Mouse (Mus musculus) stomach, embryonic 16.5 days (tissue): ENCODE measurements around the gene Cyp4f15. TPM values are rescaled to one million over a fixed set of nuclear protein-coding genes. Genes with fewer than 3 reads are reported as not detected.

Experiments
- ATAC-seq: fragments of 200-750 bp; cut with Nextera tagmentation; 2 replicates; pipeline ENCODE4 v1.8.0; 2017; ENCODE audit warnings: moderate number of reproducible peaks, moderate TSS enrichment; ENCODE audit not compliant: insufficient read depth, low FRiP score
- H3K27ac ChIP-seq: fragments of 300-500 bp; sonication (generic); 2 replicates; pipeline ENCODE4 v1.5.1; 2014; ENCODE audit warnings: low read length
- H3K27me3 ChIP-seq: fragments of 300-500 bp; sonication (generic); 2 replicates; pipeline ENCODE4 v1.6.1; 2014; ENCODE audit warnings: low read length, control low read depth, mixed read lengths; ENCODE audit not compliant: control insufficient read depth, insufficient read depth
- H3K36me3 ChIP-seq: fragments of 300-500 bp; sonication (generic); 2 replicates; pipeline ENCODE4 v1.6.1; 2014; ENCODE audit warnings: low read length; ENCODE audit not compliant: control insufficient read depth, insufficient read depth
- H3K4me1 ChIP-seq: fragments of 300-500 bp; sonication (generic); 2 replicates; pipeline ENCODE4 v1.6.1; 2014; ENCODE audit warnings: low read length, control low read depth, mixed read lengths; ENCODE audit not compliant: control insufficient read depth, insufficient read depth
- H3K4me2 ChIP-seq: fragments of 300-500 bp; sonication (generic); 2 replicates; pipeline ENCODE4 v1.6.1; 2014; ENCODE audit warnings: low read depth, low read length, mixed read lengths
- H3K4me3 ChIP-seq: fragments of 300-500 bp; sonication (generic); replicated peaks from 2 replicates; pipeline ENCODE4 v1.5.1; 2014; ENCODE audit warnings: mild to moderate bottlenecking, low read length
- H3K9ac ChIP-seq: fragments of 300-500 bp; sonication (generic); 2 replicates; pipeline ENCODE4 v1.6.1; 2014; ENCODE audit warnings: low read length
- H3K9me3 ChIP-seq: fragments of 300-500 bp; sonication (generic); replicated peaks from 2 replicates; pipeline ENCODE4 v1.6.1; 2016; ENCODE audit warnings: low read length, control low read depth; ENCODE audit not compliant: control insufficient read depth
- WGBS: fragments of 180-500 bp; shearing (Covaris S2); extraction: QIAGEN DNeasy Blood & Tissue Kit; methylation state at CpG from one replicate; pipeline ENCODE4 v1.1.7; 2014; 5-methylcytosine and 5-hydroxymethylcytosine counted together
- polyA plus RNA-seq: library from polyadenylated mRNA; unstranded; fragments of >200 nt; fragmentation: Nextera tagmentation; extraction: Ambion mirVana; gene quantifications from 2 replicates; pipeline ENCODE4 v1.2.1, GENCODE M21; 2015

Gene Cyp4f15
- polyA plus RNA-seq = 0.41 and 1.0 TPM in 2 replicates

DNA sequence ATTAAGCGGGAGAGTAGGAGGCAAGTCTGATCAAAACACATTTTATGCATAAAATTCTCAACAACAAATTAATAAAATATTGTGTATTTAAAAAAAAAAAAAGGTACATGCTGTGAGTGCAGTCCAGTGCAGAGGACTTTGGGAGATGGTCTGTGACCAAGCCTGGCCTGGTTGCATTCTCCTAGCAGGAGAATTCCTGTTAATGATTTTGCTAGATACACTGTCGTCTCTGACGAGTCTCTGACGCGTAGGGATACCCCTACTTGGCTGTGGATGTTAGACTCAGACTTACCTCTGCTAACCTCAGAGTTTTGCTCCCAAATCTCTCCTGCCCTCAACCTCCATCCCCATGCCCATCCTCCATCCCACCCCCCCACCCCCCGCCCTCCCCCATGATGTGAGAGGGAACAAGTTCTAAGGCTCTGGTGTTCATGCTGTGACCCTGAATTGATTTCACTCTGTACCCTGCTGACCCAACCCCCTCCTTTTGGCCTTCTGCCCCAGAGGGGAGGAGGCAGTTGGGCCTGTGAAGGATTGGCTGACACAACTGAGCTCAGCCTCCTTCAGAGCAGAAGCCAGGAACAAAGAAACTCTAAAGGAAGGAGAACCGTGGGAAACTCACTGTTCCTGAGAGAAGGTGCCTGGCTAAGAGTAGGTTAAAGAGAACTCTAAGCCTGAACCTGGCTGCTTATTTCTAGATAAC lies at the start of gene Cyp4f15:
Gene Cyp4f15, plus strand, starts transcription at position 580 of the 703 bp plus-strand sequence.
- no peak within 1 kb of the TSS for H3K4me3 ChIP-seq
- no peak within 1 kb of the TSS for H3K27ac ChIP-seq
- H3K9ac ChIP-seq = no peak within 1 kb of the TSS
- peak; percentile 56; the same call in 1 of the 2 replicates for ATAC-seq
- no peak within 1 kb of the TSS for H3K4me2 ChIP-seq
- no peaks in the 10 kb centered on the region for H3K4me1 ChIP-seq
- 22% methylated on average over 7 of the region's 7 CpGs for WGBS
- H3K27me3 ChIP-seq = no peaks in the 10 kb centered on the region
- no peaks in the 10 kb centered on the region for H3K9me3 ChIP-seq
- H3K36me3 ChIP-seq = no peaks in the 10 kb centered on the region

DNA sequence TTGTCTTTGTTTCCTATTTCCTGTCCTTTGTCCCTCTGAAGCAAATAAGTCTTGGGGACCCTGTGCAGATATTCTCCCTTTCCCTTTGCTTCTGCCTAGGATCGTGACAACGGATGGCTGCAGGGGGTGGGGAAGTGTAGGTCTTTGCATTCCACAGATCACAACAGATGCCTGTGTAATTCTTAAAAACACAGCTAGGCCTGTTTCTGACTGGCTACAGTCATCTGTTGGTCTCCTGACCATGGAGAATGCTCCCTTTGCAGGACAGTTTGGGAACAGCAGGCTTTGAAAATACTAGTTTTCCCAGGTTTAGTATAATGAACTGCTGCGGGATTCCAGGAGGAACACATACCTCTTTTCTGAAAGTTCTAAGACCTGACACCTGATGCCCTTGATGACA lies 49.1 kb upstream of the Cyp4f15 start:
- Histone ChIP-seq H3K4me2 (no peak overlapping the region), H3K4me3 (no peak overlapping the region), H3K27ac (no peak overlapping the region), H3K9me3 (no peaks in the 10 kb centered on the region), H3K4me1 (no peaks in the 10 kb centered on the region), H3K36me3 (no peaks in the 10 kb centered on the region), H3K27me3 (no peaks in the 10 kb centered on the region), H3K9ac (no peak overlapping the region)
- no peak for ATAC-seq
- WGBS = 51% methylated on average over 3 of the region's 3 CpGs

DNA sequence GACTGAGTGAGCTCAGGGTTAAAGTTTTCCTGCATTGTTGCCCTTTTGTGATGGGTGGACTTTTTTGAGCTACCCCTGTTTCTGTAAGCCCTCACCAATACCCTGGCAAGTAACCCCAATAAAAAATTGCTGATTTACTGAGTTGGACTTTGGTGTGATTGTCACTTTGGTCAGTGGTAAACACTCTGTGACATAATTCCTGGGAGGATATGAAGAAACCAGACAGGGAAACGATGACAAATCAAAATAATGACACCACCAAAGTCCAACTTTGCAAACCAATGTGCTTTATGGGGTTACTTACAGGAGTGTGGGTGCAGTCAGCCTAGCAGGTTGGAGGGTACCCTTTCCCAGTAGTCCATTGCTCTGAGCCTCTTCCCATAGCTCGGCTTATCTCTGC lies 48.3 kb upstream of the Cyp4f15 start:
- Histone ChIP-seq H3K36me3 (no peaks in the 10 kb centered on the region), H3K4me2 (no peak overlapping the region), H3K27me3 (no peaks in the 10 kb centered on the region), H3K27ac (no peak overlapping the region), H3K9ac (no peak overlapping the region), H3K4me1 (no peaks in the 10 kb centered on the region), H3K4me3 (no peak overlapping the region), H3K9me3 (no peaks in the 10 kb centered on the region)
- WGBS = 55% methylated on average over 2 of the region's 2 CpGs
- no peak for ATAC-seq

DNA sequence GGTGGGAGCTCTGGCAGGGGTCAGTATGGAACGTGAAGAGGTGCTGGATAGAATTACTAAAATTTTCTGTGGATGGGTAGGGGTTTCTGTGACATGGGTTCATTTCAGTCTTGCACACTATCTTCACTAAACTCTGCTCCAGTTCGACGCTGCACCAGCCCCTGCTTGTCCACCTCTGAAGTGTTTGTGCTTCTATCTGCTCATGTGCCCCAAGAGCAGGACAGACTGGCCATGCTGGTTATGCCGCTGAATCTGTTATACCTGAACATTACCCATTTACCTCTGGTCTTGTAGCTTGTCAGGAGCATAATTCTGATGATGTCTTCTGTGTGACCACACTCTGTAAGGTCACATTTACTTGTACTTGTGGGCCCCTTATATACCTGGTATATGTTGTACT lies 38.8 kb upstream of the Cyp4f15 start:
- no peaks in the 10 kb centered on the region for H3K4me1 ChIP-seq
- no peak for ATAC-seq
- WGBS = 84% methylated on average over 4 of the region's 4 CpGs

GRCm38 (mm10) chr17:32653860-32654259 lies 31.6 kb upstream of the Cyp4f15 start:
- ATAC-seq = no peak

More for the DNA sequence above, 38.8 kb upstream of the Cyp4f15 start:
- Histone ChIP-seq H3K4me3 (no peak overlapping the region), H3K27me3 (no peaks in the 10 kb centered on the region), H3K36me3 (no peaks in the 10 kb centered on the region), H3K27ac (no peak overlapping the region), H3K4me2 (no peak overlapping the region), H3K9ac (no peak overlapping the region), H3K9me3 (no peaks in the 10 kb centered on the region)

DNA sequence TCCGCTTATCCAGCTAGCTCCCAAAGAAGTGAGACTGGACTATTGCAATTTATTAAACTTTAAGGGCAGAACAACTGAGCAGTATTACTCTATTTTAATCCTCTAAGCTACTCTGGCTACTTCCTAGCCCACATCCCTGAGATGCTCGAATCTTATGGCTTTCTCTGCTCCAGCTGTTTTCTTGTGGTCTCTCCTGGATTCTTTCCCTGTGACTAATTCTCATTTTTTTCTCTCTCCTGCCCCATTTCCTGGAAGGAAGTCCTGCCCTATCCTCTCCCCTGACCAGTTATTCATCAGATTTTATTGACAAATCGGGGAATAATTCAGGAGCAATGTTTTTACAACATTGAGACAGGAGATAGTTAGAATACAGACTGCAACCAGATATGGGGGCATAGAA lies 28.4 kb upstream of the Cyp4f15 start:
- Histone ChIP-seq H3K4me1 (no peaks in the 10 kb centered on the region; the same call in 1 of the 2 replicates), H3K9ac (no peak overlapping the region), H3K4me3 (no peak overlapping the region), H3K4me2 (no peak overlapping the region), H3K27me3 (no peaks in the 10 kb centered on the region), H3K9me3 (no peaks in the 10 kb centered on the region), H3K36me3 (no peaks in the 10 kb centered on the region), H3K27ac (no peak overlapping the region)
- no peak for ATAC-seq
- 72% methylated on average over 3 of the region's 3 CpGs for WGBS

More at GRCm38 (mm10) chr17:32653860-32654259, 31.6 kb upstream of the Cyp4f15 start:
- no peak overlapping the region for H3K27ac ChIP-seq
- no peak overlapping the region for H3K9ac ChIP-seq
- no peaks in the 10 kb centered on the region for H3K27me3 ChIP-seq
- H3K4me1 ChIP-seq = no peaks in the 10 kb centered on the region
- H3K4me3 ChIP-seq = no peak overlapping the region
- no peaks in the 10 kb centered on the region for H3K9me3 ChIP-seq
- no peaks in the 10 kb centered on the region for H3K36me3 ChIP-seq
- H3K4me2 ChIP-seq = no peak overlapping the region
- 92% methylated on average over 4 of the region's 4 CpGs for WGBS

GRCm38 (mm10) chr17:32658246-32658645 lies 27.2 kb upstream of the Cyp4f15 start:
- no peak overlapping the region for H3K4me2 ChIP-seq
- 52% methylated on average over 1 of the region's 1 CpGs for WGBS
- H3K9me3 ChIP-seq = no peaks in the 10 kb centered on the region
- H3K9ac ChIP-seq = no peak overlapping the region
- no peaks in the 10 kb centered on the region for H3K27me3 ChIP-seq
- H3K36me3 ChIP-seq = no peaks in the 10 kb centered on the region
- ATAC-seq = peak; percentile 66; the same call in 1 of the 2 replicates
- H3K4me3 ChIP-seq = no peak overlapping the region
- no peak overlapping the region for H3K27ac ChIP-seq
- H3K4me1 ChIP-seq = no peaks in the 10 kb centered on the region; the same call in 1 of the 2 replicates

- Histone ChIP-seq H3K4me2 (0 out of 2 replicates have a peak within 1 kb of the TSS, but pooled peaks have one; percentile 0), H3K27ac (no peak within 1 kb of the TSS), H3K4me3 (no peak within 1 kb of the TSS), H3K9me3 (no peaks in the 10 kb centered on the region), H3K27me3 (no peaks in the 10 kb centered on the region), H3K9ac (no peak within 1 kb of the TSS), H3K36me3 (no peaks in the 10 kb centered on the region), H3K4me1 (no peaks in the 10 kb centered on the region; the same call in 1 of the 2 replicates)
- ATAC-seq = peak; percentile 87
- WGBS = 47% methylated on average over 2 of the region's 2 CpGs
Observed at GRCm38 (mm10) chr17:32658712-32659111, 26.7 kb upstream of the Cyp4f15 start, which contains the start of gene Cyp4f40. Cyp4f40 (plus strand) TSS chr17:32658900.

DNA sequence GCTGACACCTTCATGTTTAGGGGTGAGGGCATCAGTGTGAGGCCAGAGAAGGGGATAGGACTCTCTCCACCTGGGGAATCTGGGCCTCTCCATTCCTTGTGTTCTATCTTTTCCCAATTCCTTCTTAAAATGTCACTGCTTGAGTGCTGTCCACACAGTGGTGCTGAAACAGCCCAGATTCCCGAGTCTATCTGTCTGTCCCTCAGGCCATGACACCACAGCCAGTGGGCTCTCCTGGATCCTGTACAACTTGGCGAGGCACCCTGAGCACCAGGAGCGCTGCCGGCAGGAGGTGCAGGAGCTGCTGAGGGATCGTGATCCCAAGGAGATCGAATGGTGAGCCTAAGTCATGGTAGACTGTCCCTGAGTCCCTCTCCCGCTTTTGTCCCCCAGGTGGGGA lies 11.5 kb upstream of the Cyp4f15 start:
- H3K27me3 ChIP-seq = no peaks in the 10 kb centered on the region
- ATAC-seq = no peak
- H3K27ac ChIP-seq = no peak overlapping the region
- H3K4me3 ChIP-seq = no peak overlapping the region
- no peak overlapping the region for H3K9ac ChIP-seq
- H3K9me3 ChIP-seq = no peaks in the 10 kb centered on the region
- WGBS = 52% methylated on average over 7 of the region's 7 CpGs
- no peaks in the 10 kb centered on the region for H3K36me3 ChIP-seq
- no peaks in the 10 kb centered on the region for H3K4me1 ChIP-seq
- no peak overlapping the region for H3K4me2 ChIP-seq
